Mouse (Mus musculus) forebrain, embryonic 12.5 days (tissue): ENCODE results near the gene Sdccag8. TPM values are rescaled to one million over a fixed set of nuclear protein-coding genes. Genes with fewer than 3 reads are reported as not detected.

Experiments
- ATAC-seq: fragments of 200-750 bp; cut with Nextera tagmentation; 2 replicates; pipeline ENCODE4 v1.8.0; 2017; ENCODE audit warnings: moderate TSS enrichment; ENCODE audit not compliant: low FRiP score
- H3K27ac ChIP-seq: fragments of 300-500 bp; sonication (generic); 2 replicates; pipeline ENCODE4 v1.5.1; 2016; ENCODE audit warnings: mild to moderate bottlenecking
- H3K27me3 ChIP-seq: fragments of 300-500 bp; sonication (generic); 2 replicates; pipeline ENCODE4 v1.6.1; 2016; ENCODE audit warnings: mild to moderate bottlenecking
- H3K36me3 ChIP-seq: fragments of 300-500 bp; sonication (generic); replicated peaks from 2 replicates; pipeline ENCODE4 v1.6.1; 2016; ENCODE audit warnings: mild to moderate bottlenecking
- H3K4me1 ChIP-seq: fragments of 300-500 bp; sonication (generic); 2 replicates; pipeline ENCODE4 v1.6.1; 2016
- H3K4me2 ChIP-seq: fragments of 300-500 bp; sonication (generic); 2 replicates; pipeline ENCODE4 v1.6.1; 2016; ENCODE audit warnings: mild to moderate bottlenecking, moderate library complexity
- H3K4me3 ChIP-seq: fragments of 300-500 bp; sonication (generic); replicated peaks from 2 replicates; pipeline ENCODE4 v1.5.1; 2016; ENCODE audit warnings: mild to moderate bottlenecking
- H3K9ac ChIP-seq: fragments of 300-500 bp; sonication (generic); 2 replicates; pipeline ENCODE4 v1.6.1; 2016; ENCODE audit warnings: mild to moderate bottlenecking
- H3K9me3 ChIP-seq: fragments of 300-500 bp; sonication (generic); 2 replicates; pipeline ENCODE4 v1.6.1; 2016
- WGBS: fragments of 180-500 bp; shearing (Covaris S2); methylation state at CpG from one replicate; pipeline ENCODE4 v1.1.7; 2016; 5-methylcytosine and 5-hydroxymethylcytosine counted together
- polyA plus RNA-seq: library from polyadenylated mRNA; unstranded; fragments of >200 nt; fragmentation: Nextera tagmentation; extraction: Ambion mirVana; gene quantifications from 2 replicates; pipeline ENCODE4 v1.2.1, GENCODE M21; 2016

Gene Sdccag8
- polyA plus RNA-seq, 1 experiment from 2014 or later = 22.8 TPM

DNA sequence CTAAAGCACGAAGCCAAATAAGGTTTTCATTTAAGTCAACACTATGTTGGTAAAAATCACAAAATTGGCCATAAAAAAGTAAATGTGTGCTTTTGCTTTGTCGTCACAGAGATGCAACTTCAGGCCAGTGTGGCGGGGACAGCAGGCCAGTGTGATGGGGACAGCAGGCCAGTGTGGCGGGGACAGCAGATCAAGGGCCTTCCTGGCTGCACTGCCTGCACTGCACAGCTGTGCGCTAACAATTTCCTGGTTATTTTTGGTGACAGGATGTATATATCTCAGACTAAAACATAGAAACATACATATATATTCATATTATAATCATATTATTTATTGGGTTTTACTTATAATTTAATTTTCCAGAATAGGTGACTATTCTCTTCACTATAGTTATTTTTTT is 71.5 kb downstream of the Sdccag8 start:
- Histone ChIP-seq H3K36me3 (no peaks in the 10 kb centered on the region), H3K9me3 (no peaks in the 10 kb centered on the region), H3K27me3 (no peaks in the 10 kb centered on the region), H3K4me1 (peaks cover 12% of the 10 kb centered on the region), H3K27ac (no peak overlapping the region), H3K9ac (no peak overlapping the region), H3K4me2 (no peak overlapping the region), H3K4me3 (no peak overlapping the region)
- ATAC-seq = peak; percentile 33; the same call in 1 of the 2 replicates
- 83% methylated on average over 5 of the region's 5 CpGs for WGBS

- Histone ChIP-seq H3K36me3 (no peaks in the 10 kb centered on the region), H3K4me3 (no peak overlapping the region), H3K27ac (no peak overlapping the region), H3K9me3 (no peaks in the 10 kb centered on the region), H3K4me2 (no peak overlapping the region), H3K27me3 (no peaks in the 10 kb centered on the region), H3K9ac (no peak overlapping the region), H3K4me1 (no peaks in the 10 kb centered on the region)
- WGBS = 91% methylated on average over 6 of the region's 6 CpGs
- ATAC-seq = no peak
Measured at GRCm38 (mm10) chr1:176903741-176904140, 89.3 kb downstream of the Sdccag8 start.

GRCm38 (mm10) chr1:176915946-176916345 is 101.5 kb downstream of the Sdccag8 start:
- H3K36me3 ChIP-seq = no peaks in the 10 kb centered on the region
- no peaks in the 10 kb centered on the region for H3K9me3 ChIP-seq
- H3K4me2 ChIP-seq = no peak overlapping the region
- no peak for ATAC-seq
- no peak overlapping the region for H3K9ac ChIP-seq
- no peaks in the 10 kb centered on the region for H3K27me3 ChIP-seq
- no peak overlapping the region for H3K4me3 ChIP-seq
- 0 out of 2 replicates have a peak, but pooled peaks cover 3% of the 10 kb centered on the region for H3K4me1 ChIP-seq
- H3K27ac ChIP-seq = no peak overlapping the region
- WGBS = 97% methylated on average over 2 of the region's 2 CpGs

DNA sequence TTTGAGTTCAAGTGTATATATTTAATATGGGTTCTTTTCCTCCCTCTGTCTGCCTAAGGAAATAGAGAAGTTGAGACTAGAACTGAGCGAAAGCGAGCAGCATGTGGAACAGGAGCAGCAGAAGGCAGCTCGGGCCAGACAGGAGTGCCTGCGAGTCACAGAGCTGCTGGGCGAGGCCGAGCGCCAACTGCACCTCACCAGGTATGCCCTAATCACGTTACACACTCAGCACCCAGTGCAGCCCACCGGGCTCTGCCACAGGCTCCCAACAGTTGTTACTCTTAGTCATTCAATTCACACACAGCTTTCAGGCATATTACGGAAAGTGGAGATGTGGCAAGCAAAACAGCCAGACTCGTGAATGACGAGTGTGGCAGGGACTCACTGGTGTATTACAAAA is 105.0 kb downstream of the Sdccag8 start:
- Histone ChIP-seq H3K9me3 (no peaks in the 10 kb centered on the region), H3K4me1 (peaks cover 7% of the 10 kb centered on the region), H3K4me3 (no peak overlapping the region), H3K36me3 (no peaks in the 10 kb centered on the region), H3K9ac (no peak overlapping the region), H3K27me3 (no peaks in the 10 kb centered on the region), H3K4me2 (no peak overlapping the region), H3K27ac (no peak overlapping the region)
- ATAC-seq = no peak
- 90% methylated on average over 12 of the region's 12 CpGs for WGBS

DNA sequence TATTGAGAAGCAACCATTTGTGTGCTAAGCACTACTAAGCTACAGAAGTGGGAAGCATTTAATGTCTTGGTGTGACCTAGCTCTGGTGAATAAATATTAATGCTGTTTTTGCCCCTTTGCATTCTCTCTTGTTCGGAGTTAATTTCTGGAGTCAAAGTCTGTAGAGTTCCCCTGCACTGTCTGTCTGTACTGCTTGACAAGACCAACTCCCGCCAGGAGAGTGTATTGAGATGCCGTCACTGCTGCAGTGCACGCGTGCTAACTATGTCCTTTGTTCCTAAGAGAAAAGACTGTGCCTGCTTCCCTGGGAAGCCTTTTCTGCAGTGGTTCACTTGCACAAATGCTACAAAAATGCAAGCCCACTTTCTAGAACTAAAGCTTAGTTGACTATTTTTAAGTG is 108.4 kb downstream of the Sdccag8 start:
- H3K4me1 ChIP-seq = peaks cover 7% of the 10 kb centered on the region

DNA sequence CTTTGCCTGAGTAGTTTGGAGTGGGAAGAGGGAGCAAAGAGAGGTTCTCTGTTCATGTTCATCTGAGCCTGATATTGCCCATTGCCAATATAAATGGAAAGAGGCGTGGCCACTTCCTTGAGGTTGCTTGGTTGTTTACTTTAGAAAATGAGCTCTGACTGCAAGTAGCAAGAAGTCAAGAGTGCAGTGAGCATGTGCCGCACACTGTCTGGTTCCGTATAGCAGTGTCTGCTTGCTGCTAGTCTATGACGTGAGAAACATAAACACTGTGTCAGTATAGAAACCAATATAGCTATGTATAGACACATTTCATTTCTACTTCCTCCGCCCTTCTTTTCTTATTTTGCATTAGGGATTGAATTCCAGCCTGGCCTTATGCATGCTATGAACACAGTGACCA is 111.5 kb downstream of the Sdccag8 start:
- Histone ChIP-seq H3K27me3 (no peaks in the 10 kb centered on the region; the same call in 1 of the 2 replicates), H3K4me3 (no peak overlapping the region), H3K4me1 (peaks cover 15% of the 10 kb centered on the region), H3K9ac (no peak overlapping the region), H3K4me2 (no peak overlapping the region), H3K27ac (no peak overlapping the region), H3K36me3 (no peaks in the 10 kb centered on the region), H3K9me3 (no peaks in the 10 kb centered on the region)
- ATAC-seq = no peak
- 87% methylated on average over 5 of the region's 5 CpGs for WGBS

More for the DNA sequence above, 108.4 kb downstream of the Sdccag8 start:
- H3K4me2 ChIP-seq = peak overlapping the region; percentile 24; the same call in 1 of the 2 replicates
- peak overlapping the region; percentile 26; the same call in 1 of the 2 replicates for H3K27ac ChIP-seq
- H3K4me3 ChIP-seq = no peak overlapping the region
- no peaks in the 10 kb centered on the region for H3K36me3 ChIP-seq
- no peak overlapping the region for H3K9ac ChIP-seq
- H3K9me3 ChIP-seq = no peaks in the 10 kb centered on the region
- H3K27me3 ChIP-seq = no peaks in the 10 kb centered on the region
- WGBS = 14% methylated on average over 5 of the region's 5 CpGs
- ATAC-seq = peak; percentile 90; the same call in 1 of the 2 replicates

GRCm38 (mm10) chr1:176927312-176927711 is 112.9 kb downstream of the Sdccag8 start:
- H3K9me3 ChIP-seq = no peaks in the 10 kb centered on the region
- no peak overlapping the region for H3K9ac ChIP-seq
- 88% methylated on average over 9 of the region's 9 CpGs for WGBS
- H3K4me2 ChIP-seq = no peak overlapping the region
- no peak overlapping the region for H3K4me3 ChIP-seq
- H3K4me1 ChIP-seq = peaks cover 15% of the 10 kb centered on the region
- no peaks in the 10 kb centered on the region; the same call in 1 of the 2 replicates for H3K27me3 ChIP-seq
- H3K27ac ChIP-seq = no peak overlapping the region
- ATAC-seq = no peak
- no peaks in the 10 kb centered on the region for H3K36me3 ChIP-seq

GRCm38 (mm10) chr1:176929710-176930109 is 115.2 kb downstream of the Sdccag8 start:
- Histone ChIP-seq H3K4me2 (no peak overlapping the region), H3K9ac (no peak overlapping the region), H3K27ac (no peak overlapping the region), H3K9me3 (no peaks in the 10 kb centered on the region), H3K4me1 (peaks cover 20% of the 10 kb centered on the region), H3K27me3 (no peaks in the 10 kb centered on the region; the same call in 1 of the 2 replicates), H3K4me3 (no peak overlapping the region), H3K36me3 (no peaks in the 10 kb centered on the region)
- peak; percentile 63; the same call in 1 of the 2 replicates for ATAC-seq
- 81% methylated on average over 8 of the region's 8 CpGs for WGBS

GRCm38 (mm10) chr1:176930574-176930973 is 116.1 kb downstream of the Sdccag8 start:
- Histone ChIP-seq H3K4me2 (no peak overlapping the region), H3K27ac (no peak overlapping the region), H3K9me3 (no peaks in the 10 kb centered on the region), H3K4me3 (no peak overlapping the region), H3K36me3 (no peaks in the 10 kb centered on the region), H3K4me1 (peaks cover 20% of the 10 kb centered on the region), H3K9ac (no peak overlapping the region), H3K27me3 (no peaks in the 10 kb centered on the region; the same call in 1 of the 2 replicates)
- WGBS = 89% methylated on average over 2 of the region's 2 CpGs
- ATAC-seq = no peak

- ATAC-seq = no peak
- Histone ChIP-seq H3K36me3 (no peaks in the 10 kb centered on the region), H3K27ac (no peak overlapping the region), H3K9me3 (no peaks in the 10 kb centered on the region), H3K27me3 (no peaks in the 10 kb centered on the region; the same call in 1 of the 2 replicates), H3K4me1 (peaks cover 20% of the 10 kb centered on the region), H3K4me3 (no peak overlapping the region), H3K4me2 (no peak overlapping the region), H3K9ac (no peak overlapping the region)
- WGBS = 82% methylated on average over 4 of the region's 4 CpGs
Measured at GRCm38 (mm10) chr1:176930981-176931500, 116.6 kb downstream of the Sdccag8 start.

- 83% methylated on average over 10 of the region's 10 CpGs for WGBS
Measured at GRCm38 (mm10) chr1:176931511-176931910, 117.1 kb downstream of the Sdccag8 start.

DNA sequence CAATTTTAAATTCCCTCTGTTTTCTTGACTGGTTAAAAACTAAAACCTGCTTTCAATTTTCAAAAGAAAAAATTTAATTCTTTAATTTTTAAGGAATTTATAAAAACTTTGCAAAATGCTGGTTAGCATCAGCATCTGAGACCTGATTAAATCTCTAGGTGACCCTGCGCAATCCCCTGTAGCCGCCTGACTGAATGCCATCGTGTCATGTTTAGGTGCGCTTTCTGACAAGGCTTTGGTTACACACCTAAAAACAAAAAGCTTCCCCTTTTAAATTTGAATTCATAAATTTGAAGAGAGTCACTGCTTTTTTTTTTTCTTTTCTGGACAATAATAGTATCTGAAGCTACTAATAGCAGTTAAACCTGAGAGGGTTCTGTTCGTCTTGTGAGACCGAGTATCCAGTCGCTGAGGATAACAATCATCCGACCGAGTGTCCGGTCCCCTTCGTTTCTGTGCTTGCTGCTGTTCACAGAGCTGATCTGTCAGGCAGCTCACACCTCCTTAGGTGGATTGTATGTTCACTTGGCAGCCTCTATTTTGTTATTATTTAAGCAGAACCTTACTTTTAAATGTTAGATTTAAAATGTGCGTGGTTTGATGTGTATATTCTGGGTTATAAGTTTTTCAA is 118.0 kb downstream of the Sdccag8 start:
- Histone ChIP-seq H3K27ac (no peak overlapping the region), H3K9ac (no peak overlapping the region), H3K4me3 (no peak overlapping the region), H3K27me3 (no peaks in the 10 kb centered on the region; the same call in 1 of the 2 replicates), H3K4me2 (no peak overlapping the region), H3K36me3 (no peaks in the 10 kb centered on the region), H3K4me1 (peaks cover 20% of the 10 kb centered on the region), H3K9me3 (no peaks in the 10 kb centered on the region)
- no peak for ATAC-seq
- 74% methylated on average over 12 of the region's 12 CpGs for WGBS

More at GRCm38 (mm10) chr1:176931511-176931910, 117.1 kb downstream of the Sdccag8 start:
- Histone ChIP-seq H3K4me2 (no peak overlapping the region), H3K9me3 (no peaks in the 10 kb centered on the region), H3K36me3 (no peaks in the 10 kb centered on the region), H3K9ac (no peak overlapping the region), H3K27me3 (no peaks in the 10 kb centered on the region; the same call in 1 of the 2 replicates), H3K4me3 (no peak overlapping the region), H3K27ac (no peak overlapping the region), H3K4me1 (peaks cover 20% of the 10 kb centered on the region)
- ATAC-seq = no peak

DNA sequence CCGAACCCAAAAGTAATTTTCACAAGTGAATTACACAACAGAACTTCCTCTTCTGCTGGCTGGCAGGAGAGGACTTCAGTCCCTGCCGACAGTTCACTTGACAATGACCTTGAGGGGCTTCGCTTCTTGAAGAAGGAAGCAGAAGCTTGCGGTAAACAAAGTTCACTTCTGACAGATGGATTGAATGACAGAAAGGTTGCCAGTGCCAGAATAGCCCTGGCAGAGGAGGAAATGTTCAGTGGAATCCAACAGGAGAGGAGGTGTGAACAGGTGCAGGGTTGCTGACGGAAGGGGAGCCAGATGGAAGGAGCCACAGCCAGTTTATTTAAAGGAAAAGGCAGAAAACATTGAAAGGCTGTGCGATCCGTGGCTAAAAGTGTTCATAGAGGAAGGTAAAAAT is 118.9 kb downstream of the Sdccag8 start:
- H3K9ac ChIP-seq = no peak overlapping the region
- WGBS = 61% methylated on average over 7 of the region's 7 CpGs
- no peak overlapping the region for H3K4me3 ChIP-seq
- peaks cover 20% of the 10 kb centered on the region for H3K4me1 ChIP-seq
- H3K9me3 ChIP-seq = no peaks in the 10 kb centered on the region
- H3K27me3 ChIP-seq = no peaks in the 10 kb centered on the region; the same call in 1 of the 2 replicates
- H3K4me2 ChIP-seq = no peak overlapping the region
- no peak for ATAC-seq
- H3K36me3 ChIP-seq = no peaks in the 10 kb centered on the region
- peak overlapping the region; percentile 56; the same call in 1 of the 2 replicates for H3K27ac ChIP-seq
